In genomic region chr11:76137996-76138395, GRCm38 (mm10) we compare ENCODE assay signal across 20 mouse cellular contexts.
"Had no signal": no experiment of that assay in that cellular context is flagged by ENCODE, and none has a peak within 500 bp of the region (broad histone marks: within the 10 kb centered on the region; RNA-seq: fewer than 3 reads in every experiment).

No protein-coding gene starts in this region.

- H3K4me2 ChIP-seq: lung, embryonic 15.5 days; midbrain, embryonic 11.5 days; midbrain, embryonic 13.5 days; midbrain, embryonic 15.5 days; neural tube, embryonic 12.5 days had no signal

- H3K27ac ChIP-seq: lung, embryonic 15.5 days; macrophage; midbrain, embryonic 13.5 days; midbrain, embryonic 15.5 days; neural tube, embryonic 12.5 days had no signal

- H3K9ac ChIP-seq: liver, postnatal 0 days; lung, embryonic 15.5 days; midbrain, embryonic 13.5 days; midbrain, embryonic 15.5 days; neural tube, embryonic 12.5 days had no signal

- H3K4me3 ChIP-seq: lung, embryonic 15.5 days; megakaryocyte, embryonic 14.5 days; midbrain, embryonic 13.5 days; midbrain, embryonic 15.5 days; neural tube, embryonic 12.5 days had no signal

- H3K4me1 ChIP-seq: lung, embryonic 15.5 days; midbrain, embryonic 13.5 days; midbrain, embryonic 15.5 days; neural tube, embryonic 12.5 days had no signal

- H3K27me3 ChIP-seq: lung, embryonic 15.5 days; megakaryocyte, embryonic 14.5 days; midbrain, embryonic 13.5 days; midbrain, embryonic 15.5 days; neural tube, embryonic 12.5 days had no signal

- DNase-seq: liver, postnatal 0 days; lung, adult 2 months; lung, postnatal 14 days; lung, postnatal 36 days; retina, postnatal 1 day; right cerebral cortex, adult 18-20 months; right cerebral cortex, postnatal 25 days; right cerebral cortex, postnatal 4 days; spleen, adult 18-20 months; thymus, adult 18-20 months; thymus, postnatal 25 days; thymus, postnatal 4 days had no signal

- ATAC-seq: liver, postnatal 0 days; lung, postnatal 0 days; midbrain, embryonic 13.5 days; midbrain, embryonic 15.5 days had no signal

- H3K9me3 ChIP-seq: lung, embryonic 15.5 days; megakaryocyte, embryonic 14.5 days; midbrain, embryonic 13.5 days; midbrain, embryonic 15.5 days; neural tube, embryonic 12.5 days had no signal
